Mouse (Mus musculus) kidney, postnatal 0 days (tissue): ENCODE measurements around the gene Sfxn1. TPM values are rescaled to one million over a fixed set of nuclear protein-coding genes. Genes with fewer than 3 reads are reported as not detected.

Experiments
- ATAC-seq: fragments of 200-750 bp; cut with Nextera tagmentation; replicated peaks from 2 replicates; pipeline ENCODE4 v1.8.0; 2017; ENCODE audit warnings: low read depth, moderate number of reproducible peaks, moderate TSS enrichment, moderate library complexity; ENCODE audit not compliant: low FRiP score
- DNase-seq: peaks from one replicate; pipeline ENCODE4 v3.0.0-alpha.2; 2016; ENCODE audit warnings: low spot score
- H3K27ac ChIP-seq: fragments of 300-500 bp; sonication (generic); 2 replicates; pipeline ENCODE4 v1.5.1; 2014; ENCODE audit warnings: mild to moderate bottlenecking
- H3K27me3 ChIP-seq: fragments of 300-500 bp; sonication (generic); 2 replicates; pipeline ENCODE4 v1.6.1; 2014; ENCODE audit warnings: low read length, mixed read lengths; ENCODE audit not compliant: insufficient read depth
- H3K36me3 ChIP-seq: fragments of 300-500 bp; sonication (generic); 2 replicates; pipeline ENCODE4 v1.6.1; 2014; ENCODE audit warnings: low read length, mixed read lengths; ENCODE audit not compliant: insufficient read depth
- H3K4me1 ChIP-seq: fragments of 300-500 bp; sonication (generic); replicated peaks from 2 replicates; pipeline ENCODE4 v1.6.1; 2014; ENCODE audit warnings: antibody characterized with exemption, low read length, mixed read lengths; ENCODE audit not compliant: insufficient read depth
- H3K4me2 ChIP-seq: fragments of 300-500 bp; sonication (generic); 2 replicates; pipeline ENCODE4 v1.6.1; 2014; ENCODE audit warnings: mild to moderate bottlenecking, low read length, moderate library complexity, mixed read lengths
- H3K4me3 ChIP-seq: fragments of 300-500 bp; sonication (generic); replicated peaks from 2 replicates; pipeline ENCODE4 v1.5.1; 2014; ENCODE audit warnings: low read depth, low read length
- H3K9ac ChIP-seq: fragments of 300-500 bp; sonication (generic); 2 replicates; pipeline ENCODE4 v1.6.1; 2014; ENCODE audit warnings: low read depth, low read length
- H3K9me3 ChIP-seq: fragments of 300-500 bp; sonication (generic); replicated peaks from 2 replicates; pipeline ENCODE4 v1.6.1; 2016; ENCODE audit warnings: low read length, inconsistent platforms, mixed read lengths
- CTCF ChIP-seq: IDR thresholded peaks from 2 replicates; pipeline ENCODE4 v1.5.1; 2016; ENCODE audit warnings: antibody characterized with exemption, low read depth, mild to moderate bottlenecking, moderate library complexity
- WGBS: fragments of 180-500 bp; shearing (Covaris S2); extraction: QIAGEN DNeasy Blood & Tissue Kit; methylation state at CpG from one replicate; pipeline ENCODE4 v1.1.7; 2014; 5-methylcytosine and 5-hydroxymethylcytosine counted together
- polyA plus RNA-seq: library from polyadenylated mRNA; unstranded; fragments of >200 nt; fragmentation: Nextera tagmentation; extraction: Ambion mirVana; gene quantifications from 2 replicates; pipeline ENCODE4 v1.2.1, GENCODE M21; 2015

Sfxn1 gene
- polyA plus RNA-seq, 1 experiment from 2014 or later, result 106 TPM

DNA sequence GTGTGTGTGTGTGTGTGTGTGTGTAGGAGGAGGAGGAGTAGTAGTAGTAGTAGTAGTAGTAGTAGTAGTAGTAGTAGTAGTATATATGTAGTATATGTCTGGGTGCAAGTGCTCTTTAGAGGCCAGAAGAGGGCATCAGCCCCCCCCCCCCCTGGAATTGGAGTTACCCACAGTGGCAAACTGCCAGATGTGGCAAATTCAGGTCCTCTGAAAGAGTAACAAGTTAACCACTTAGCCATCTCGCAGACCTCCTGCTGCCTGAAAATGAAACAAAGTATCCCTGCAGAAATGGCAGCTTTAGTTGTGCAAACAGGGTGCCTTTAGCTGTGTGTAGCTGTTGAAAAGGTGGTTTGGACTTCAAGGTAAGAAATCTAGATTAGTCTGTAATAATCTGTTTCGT is 1.8 kb downstream of the Sfxn1 start:
- DNase-seq, result no peak
- Histone ChIP-seq H3K27me3 (no peaks in the 10 kb centered on the region), H3K36me3 (no peaks in the 10 kb centered on the region), H3K9ac (no peak overlapping the region), H3K4me1 (no peaks in the 10 kb centered on the region), H3K9me3 (no peaks in the 10 kb centered on the region), H3K27ac (peak overlapping the region; percentile 89), H3K4me2 (peak overlapping the region; percentile 65), H3K4me3 (peak overlapping the region; percentile 87; the same call in 1 of the 2 replicates)
- WGBS, result 64% methylated on average over 2 of the region's 2 CpGs
- ATAC-seq, result no peak
- no peak for TF ChIP-seq CTCF

DNA sequence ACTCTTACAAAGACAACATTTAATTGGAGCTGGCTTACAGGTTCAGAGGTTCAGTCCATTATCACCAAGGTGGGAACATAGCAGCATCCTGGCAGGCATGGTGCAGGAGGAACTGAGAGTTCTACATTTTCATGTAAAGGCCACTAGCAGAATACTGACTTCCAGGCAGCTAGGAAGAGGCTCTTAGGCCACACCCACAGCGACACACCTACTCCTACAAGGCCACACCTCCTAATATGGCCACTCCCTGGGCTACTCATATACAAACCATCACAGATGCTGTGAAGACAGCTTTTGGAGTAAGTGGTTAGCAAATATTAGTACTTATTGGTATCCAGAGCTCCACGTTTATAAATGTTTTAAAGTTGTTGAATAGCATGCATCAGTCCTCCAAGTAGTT is 3.7 kb downstream of the Sfxn1 start:
- no peaks in the 10 kb centered on the region for H3K9me3 ChIP-seq
- H3K36me3 ChIP-seq, result no peaks in the 10 kb centered on the region
- H3K27ac ChIP-seq, result no peak overlapping the region
- no peak overlapping the region for H3K4me2 ChIP-seq
- no peak overlapping the region for H3K4me3 ChIP-seq
- TF ChIP-seq CTCF, result no peak
- H3K9ac ChIP-seq, result no peak overlapping the region
- WGBS, result 84% methylated on average over 2 of the region's 2 CpGs
- H3K27me3 ChIP-seq, result no peaks in the 10 kb centered on the region
- no peaks in the 10 kb centered on the region for H3K4me1 ChIP-seq
- ATAC-seq (no peak), DNase-seq (no peak)

DNA sequence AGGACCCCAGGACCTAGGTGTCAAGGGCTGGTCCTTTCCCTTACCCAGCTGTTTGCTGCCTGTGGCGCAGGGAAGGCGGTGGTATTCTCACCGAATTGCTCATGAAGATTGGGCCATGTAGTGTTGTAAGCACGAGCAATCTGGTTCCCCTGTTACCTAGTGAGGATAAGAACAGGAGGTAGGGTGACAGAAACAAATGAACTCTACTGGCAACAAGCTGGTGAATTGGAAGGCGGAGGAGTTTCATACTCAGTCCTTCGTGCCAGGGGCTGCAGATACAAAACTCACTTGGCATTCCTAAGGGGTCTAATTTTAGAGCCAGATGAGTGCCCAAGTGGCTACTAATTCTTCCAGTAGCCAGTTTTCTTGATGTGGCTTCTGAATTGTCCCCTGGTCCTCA is 4.4 kb downstream of the Sfxn1 start:
- Histone ChIP-seq H3K9me3 (no peaks in the 10 kb centered on the region), H3K4me3 (no peak overlapping the region), H3K36me3 (no peaks in the 10 kb centered on the region), H3K4me1 (no peaks in the 10 kb centered on the region), H3K4me2 (no peak overlapping the region), H3K9ac (no peak overlapping the region), H3K27ac (0 out of 2 replicates have a peak overlapping the region, but pooled peaks have one; percentile 33), H3K27me3 (no peaks in the 10 kb centered on the region)
- no peak for TF ChIP-seq CTCF
- no peak for ATAC-seq
- WGBS, result 88% methylated on average over 6 of the region's 6 CpGs
- no peak for DNase-seq

DNA sequence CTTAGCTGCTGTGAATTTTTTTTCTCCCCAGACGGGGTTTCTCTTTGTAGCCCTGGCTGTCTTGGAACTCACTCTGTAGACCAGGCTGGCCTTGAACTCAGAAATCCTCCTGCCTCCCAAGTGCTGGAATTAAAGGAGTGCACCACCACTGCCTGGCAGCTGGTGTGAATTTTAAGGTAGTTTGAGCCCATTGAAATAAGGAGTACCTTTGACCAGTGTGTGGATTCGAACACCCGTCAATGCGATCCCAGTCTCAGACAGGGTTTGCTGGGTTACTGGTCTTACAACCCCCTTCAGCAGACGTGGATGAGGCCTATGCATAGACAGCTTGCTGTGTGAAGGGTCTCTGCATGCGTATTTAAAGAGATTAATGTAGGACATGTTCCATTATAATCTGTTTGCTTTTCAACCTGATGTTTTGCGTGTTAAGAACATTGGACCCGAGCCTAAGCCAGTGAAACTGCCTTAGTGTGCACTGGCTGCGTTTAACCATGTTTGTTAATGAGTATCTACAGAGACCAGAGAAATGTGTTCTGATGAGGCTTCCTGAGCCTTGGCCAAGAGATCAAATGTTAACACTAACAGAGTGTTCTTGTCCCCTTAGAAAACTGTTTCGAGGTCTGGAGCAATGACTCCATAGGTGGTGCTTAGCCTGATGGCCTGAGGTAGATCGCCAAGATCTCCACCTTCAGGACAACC is 5.2 kb downstream of the Sfxn1 start:
- H3K27ac ChIP-seq, result peak overlapping the region; percentile 54; the same call in 1 of the 2 replicates
- no peak overlapping the region for H3K4me2 ChIP-seq
- H3K4me3 ChIP-seq, result no peak overlapping the region
- no peak overlapping the region for H3K9ac ChIP-seq
- H3K4me1 ChIP-seq, result no peaks in the 10 kb centered on the region
- ATAC-seq (peak; percentile 65; the same call in 1 of the 2 replicates), DNase-seq (peak; percentile 36)
- no peaks in the 10 kb centered on the region for H3K27me3 ChIP-seq
- H3K9me3 ChIP-seq, result no peaks in the 10 kb centered on the region
- H3K36me3 ChIP-seq, result no peaks in the 10 kb centered on the region
- TF ChIP-seq CTCF, result no peak
- 84% methylated on average over 11 of the region's 11 CpGs for WGBS

DNA sequence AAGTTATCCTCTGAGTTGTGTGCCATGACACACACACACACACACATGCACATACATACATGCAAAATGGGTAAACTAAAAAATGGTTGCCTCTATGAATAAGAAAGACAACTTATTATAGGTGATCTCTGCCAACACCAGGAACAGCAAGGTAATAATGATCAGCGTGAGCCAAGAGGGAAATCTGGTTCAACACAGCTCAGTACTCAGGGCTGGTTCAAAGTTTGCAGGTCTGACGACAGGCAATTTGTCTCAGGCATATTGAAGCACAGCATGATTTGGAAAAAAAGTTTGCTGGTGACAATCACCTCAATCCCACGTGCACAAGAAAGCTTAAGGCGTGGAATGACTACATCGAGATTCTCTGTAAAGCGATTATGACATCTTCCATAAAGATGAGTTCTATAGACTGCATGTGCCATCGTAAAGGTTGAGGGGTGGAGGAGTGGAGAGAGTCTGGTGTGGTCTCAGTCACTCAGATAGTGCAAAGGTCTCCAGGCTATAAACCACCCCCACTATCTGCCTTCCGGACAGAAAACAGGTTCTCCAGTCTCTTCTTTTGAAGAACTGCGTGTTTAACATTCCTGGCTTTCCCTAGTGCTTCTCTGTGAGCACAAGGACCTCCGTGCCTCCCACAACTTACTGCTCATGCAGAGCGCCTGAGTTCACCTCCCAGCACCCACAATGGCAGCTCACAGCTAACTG is 6.0 kb downstream of the Sfxn1 start:
- Histone ChIP-seq H3K27ac (peak overlapping the region; percentile 42; the same call in 1 of the 2 replicates), H3K4me3 (no peak overlapping the region), H3K4me2 (no peak overlapping the region), H3K36me3 (no peaks in the 10 kb centered on the region), H3K9ac (no peak overlapping the region), H3K27me3 (no peaks in the 10 kb centered on the region), H3K9me3 (no peaks in the 10 kb centered on the region), H3K4me1 (no peaks in the 10 kb centered on the region)
- DNase-seq, result peak; percentile 44
- WGBS, result 60% methylated on average over 11 of the region's 11 CpGs
- no peak for TF ChIP-seq CTCF
- peak; percentile 51; the same call in 1 of the 2 replicates for ATAC-seq

DNA sequence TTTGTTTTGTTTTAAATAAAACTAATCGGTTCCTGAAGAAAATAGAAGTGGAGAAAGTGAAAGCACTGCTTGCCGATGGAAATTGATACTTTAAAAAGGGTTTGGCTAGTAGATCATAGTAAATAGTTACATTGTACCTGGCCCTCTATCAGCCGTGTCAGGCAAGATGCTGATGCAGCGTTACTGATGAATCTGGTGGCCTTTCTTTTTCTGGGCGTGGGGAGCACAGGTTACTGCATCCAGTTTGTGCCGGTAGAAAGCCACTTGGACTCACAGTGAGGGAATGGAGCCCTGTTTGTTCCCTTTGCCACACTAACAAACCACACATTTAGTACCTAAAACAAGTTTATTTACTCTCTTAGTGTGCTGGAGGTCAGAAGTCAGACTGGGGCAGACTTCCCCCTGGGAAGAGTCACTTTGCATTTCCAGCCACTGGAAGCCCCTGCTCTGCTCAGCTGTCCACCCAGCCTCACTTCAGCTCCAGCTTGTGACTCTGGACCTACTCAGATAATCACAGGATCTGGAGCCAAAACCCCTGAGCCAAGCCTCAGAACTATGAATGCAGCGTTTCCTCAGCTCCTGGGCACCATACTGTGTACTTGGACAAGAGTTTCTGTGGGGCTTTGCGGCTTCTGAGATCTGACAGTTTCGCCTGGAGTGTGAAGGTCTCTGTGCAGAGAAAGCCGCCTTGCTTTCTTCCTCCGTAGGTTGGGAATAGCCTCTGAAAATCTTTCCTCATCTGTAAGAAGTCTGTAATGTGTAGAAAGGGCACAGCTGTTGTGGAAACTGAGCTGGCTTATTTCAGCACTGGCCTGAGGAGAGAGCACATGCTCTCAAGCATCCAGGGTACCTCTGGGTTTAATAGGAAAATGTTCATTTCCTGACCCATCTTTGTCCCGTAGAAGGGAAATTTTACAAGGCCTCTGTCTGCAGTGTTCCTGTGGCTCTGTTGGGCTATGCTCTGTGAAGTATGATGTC is 8.4 kb downstream of the Sfxn1 start:
- Histone ChIP-seq H3K4me3 (no peak overlapping the region), H3K27ac (no peak overlapping the region), H3K27me3 (no peaks in the 10 kb centered on the region), H3K9me3 (no peaks in the 10 kb centered on the region), H3K4me1 (no peaks in the 10 kb centered on the region), H3K9ac (no peak overlapping the region), H3K4me2 (no peak overlapping the region), H3K36me3 (no peaks in the 10 kb centered on the region)
- ATAC-seq (no peak), DNase-seq (peak; percentile 46)
- TF ChIP-seq CTCF, result no peak
- 64% methylated on average over 12 of the region's 12 CpGs for WGBS
